Mouse (Mus musculus) frontal cortex, postnatal 36 days (tissue): ENCODE data around the gene Catsperz.
"Not testable (repeated sequence)": the region's sequence is repeated elsewhere in the genome, so short reads cannot be mapped to it uniquely, and the experiment has no call there.

Source experiments
- DNase-seq, 2 experiments: peaks; one replicate each; pipeline ENCODE4 v3.0.0; 2022; ENCODE audit warnings: low spot score in 2 of 2

Gene Catsperz

DNA sequence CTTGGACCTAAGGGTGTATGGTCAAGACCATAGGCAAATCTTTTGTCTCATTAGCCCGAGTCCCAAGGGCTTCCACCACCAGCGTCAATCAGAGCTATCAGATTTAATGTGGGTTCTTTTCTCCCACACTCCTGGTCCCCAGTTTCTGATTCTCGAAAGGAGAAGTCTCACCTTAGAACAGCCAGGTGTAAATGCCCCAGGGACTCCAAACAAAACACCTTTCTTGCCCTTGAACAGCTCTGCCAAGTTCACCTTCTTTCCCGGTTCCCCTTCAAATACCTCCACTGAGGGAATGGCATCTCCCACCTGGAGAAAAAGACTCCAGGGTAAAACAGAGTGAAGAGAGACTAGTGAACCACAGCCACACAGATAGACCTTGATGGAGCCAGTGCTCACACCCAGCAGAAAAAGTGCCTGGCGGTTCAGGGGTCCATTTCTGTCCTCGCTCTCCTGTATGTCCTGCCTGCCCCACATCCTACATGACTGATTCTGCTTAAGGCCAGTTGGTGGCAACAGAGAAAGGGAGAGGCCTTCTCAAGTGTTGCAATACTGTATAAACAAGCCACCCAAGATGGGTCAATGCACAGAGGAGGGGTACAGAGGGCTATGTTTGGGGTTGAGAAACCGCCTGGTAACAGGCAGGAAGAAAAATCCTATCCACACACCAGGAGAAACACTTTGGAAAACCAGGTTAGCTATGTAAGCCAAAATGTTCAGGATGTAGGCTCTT, 17.2 kb downstream of the Catsperz start:
- no peak for DNase-seq

- DNase-seq: no peak
These were observed 18.1 kb downstream of the Catsperz start for GRCm38 (mm10) chr19:6907094-6907493.

GRCm38 (mm10) chr19:6906199-6906598, 19.0 kb downstream of the Catsperz start:
- no peak for DNase-seq

- DNase-seq: no peak
These were observed 19.6 kb downstream of the Catsperz start for GRCm38 (mm10) chr19:6905498-6906159.

DNA sequence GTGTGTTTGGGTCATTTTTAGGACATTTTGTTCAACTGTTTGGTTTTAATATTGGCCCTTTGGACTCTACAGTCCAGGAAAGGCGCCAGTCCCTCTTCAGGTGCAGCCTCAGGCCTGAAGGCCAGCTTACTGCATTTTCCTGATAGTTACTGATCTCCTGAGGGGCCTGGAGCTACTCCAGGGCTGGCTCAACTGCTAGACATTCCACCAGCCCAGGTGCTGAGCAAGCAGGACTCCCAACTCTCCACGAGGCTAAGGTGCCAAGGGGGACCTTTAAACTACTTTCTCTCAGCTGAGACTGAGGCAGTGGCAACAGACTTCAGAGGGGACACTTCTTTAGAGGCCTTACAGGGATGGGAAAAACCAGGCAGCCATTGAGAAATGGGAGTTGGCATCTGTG, 20.3 kb downstream of the Catsperz start:
- no peak for DNase-seq

GRCm38 (mm10) chr19:6903031-6903430, 22.1 kb downstream of the Catsperz start:
- DNase-seq: no peak

DNA sequence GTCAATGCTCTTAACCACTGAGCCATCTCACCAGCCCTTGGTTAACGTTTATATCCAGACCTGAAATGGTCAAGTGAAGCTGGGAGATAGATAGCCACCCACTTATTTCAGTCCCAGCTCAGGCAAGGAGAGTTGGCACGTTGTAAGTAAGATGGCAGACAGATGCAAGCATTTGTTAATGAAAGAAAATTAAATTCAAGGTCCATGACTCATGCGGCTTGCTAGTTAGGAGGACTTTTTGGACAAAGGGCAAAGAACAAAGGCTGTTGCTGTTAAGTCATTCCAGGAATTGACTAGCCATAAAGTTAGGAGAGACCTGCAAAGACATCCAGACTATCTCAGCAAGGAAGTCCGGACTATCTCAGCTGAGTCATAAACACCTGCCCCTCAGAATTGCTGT, 25.5 kb downstream of the Catsperz start:
- no peak for DNase-seq

GRCm38 (mm10) chr19:6895608-6896305, 29.4 kb downstream of the Catsperz start:
- DNase-seq: not testable (repeated sequence)

- DNase-seq: no peak
These were observed 31.3 kb downstream of the Catsperz start for GRCm38 (mm10) chr19:6893731-6894451.

DNA sequence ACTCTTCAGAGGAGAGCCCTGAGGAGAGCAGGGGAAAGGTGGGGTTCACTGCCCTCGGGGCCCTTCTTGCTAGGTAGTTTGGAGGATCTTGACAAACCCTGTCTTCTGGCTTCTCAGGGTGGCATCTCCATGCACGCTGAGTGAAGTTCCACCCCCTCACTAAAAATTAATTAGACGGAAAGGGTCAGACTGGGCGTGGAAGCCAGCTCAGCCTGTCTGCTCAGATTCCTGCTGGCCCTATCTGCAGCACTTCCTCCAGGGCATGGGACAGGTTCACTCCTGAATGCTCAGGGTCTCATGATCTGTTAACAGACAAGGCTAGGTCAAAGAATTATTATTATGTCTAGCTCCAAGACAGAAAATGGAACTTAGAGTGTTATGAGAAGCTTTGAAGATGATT, 32.7 kb downstream of the Catsperz start:
- no peak for DNase-seq

- no peak for DNase-seq
These were observed 47.2 kb downstream of the Catsperz start for GRCm38 (mm10) chr19:6877965-6878364.

DNA sequence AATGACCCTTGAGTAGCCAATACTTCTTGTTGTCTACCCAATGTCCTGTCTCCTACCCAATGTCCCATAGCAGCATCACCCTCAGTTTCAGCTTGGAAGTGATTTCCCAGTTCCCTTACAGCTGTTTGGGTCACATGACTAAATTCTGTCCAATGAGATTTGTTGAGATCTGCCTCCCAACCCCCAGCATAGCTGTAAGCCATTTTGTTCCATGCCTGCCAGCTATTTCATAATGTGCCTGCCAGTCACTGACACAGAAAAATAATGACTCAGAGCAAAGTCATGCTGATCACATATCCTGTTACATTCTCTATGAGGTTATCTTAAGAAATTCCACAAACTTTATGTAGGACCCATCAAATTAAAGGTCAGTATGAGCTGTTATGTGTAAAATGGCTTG, 48.4 kb downstream of the Catsperz start:
- no peak for DNase-seq

GRCm38 (mm10) chr19:6875834-6876233, 49.3 kb downstream of the Catsperz start:
- peak in 1 of 2 experiments; percentile 13 for DNase-seq

- DNase-seq: no peak
These were observed 50.9 kb downstream of the Catsperz start for GRCm38 (mm10) chr19:6874257-6874656.

DNA sequence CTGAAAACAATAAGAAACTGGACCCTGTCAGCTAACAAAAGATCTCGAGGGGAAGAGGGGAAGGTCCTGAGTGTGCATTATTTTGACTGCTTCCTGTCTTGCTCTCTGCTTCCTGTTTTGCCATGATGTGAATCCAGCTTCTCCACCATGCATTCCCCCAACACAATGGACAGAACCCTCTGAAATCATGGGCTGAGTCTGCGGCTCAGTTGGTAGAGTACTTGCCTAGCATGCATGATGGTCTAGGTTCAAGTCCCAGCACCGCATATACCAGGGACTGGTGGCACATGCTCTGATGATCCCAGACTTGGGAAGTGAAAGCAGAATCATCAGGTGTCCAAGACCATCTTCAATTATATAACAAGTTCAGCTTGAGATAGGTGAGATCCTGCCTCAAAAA, 52.5 kb downstream of the Catsperz start:
- no peak for DNase-seq
